Mouse (Mus musculus) C2C12 (cell line): ENCODE measurements around the gene Zc3h7a.

Experiments
- CTCF ChIP-seq: IDR thresholded peaks from one replicate; pipeline ENCODE4 v1.5.1; 2011; ENCODE audit not compliant: control insufficient read depth, insufficient read depth, insufficient read length
- MYOD1 ChIP-seq: IDR thresholded peaks from one replicate; pipeline ENCODE4 v1.6.1; 2011; ENCODE audit warnings: low read depth; ENCODE audit not compliant: control insufficient read depth, insufficient read length

- TF ChIP-seq CTCF (no peak), MYOD1 (no peak)
These were observed 11.4 kb downstream of the Zc3h7a start for GRCm38 (mm10) chr16:11164695-11165255.
